In genomic region chr4:126655356-126655755, GRCm38 (mm10) we compare ENCODE assay signal across 10 mouse cellular contexts. TPM values are rescaled to one million over a fixed set of nuclear protein-coding genes. Genes with fewer than 3 reads are reported as not detected.
DNase-seq lines count a peak whose midpoint lies in the region; ATAC-seq and TF ChIP-seq lines count a peak whose summit lies in the region.
"Had no signal": no experiment of that assay in that cellular context is flagged by ENCODE, and none has a peak within 500 bp of the region (broad histone marks: within the 10 kb centered on the region; RNA-seq: fewer than 3 reads in every experiment).

No protein-coding gene starts in this region.

- H3K36me3 ChIP-seq in lung, embryonic 16.5 days (ENCODE audit: control insufficient read depth, insufficient read depth, low read length): no peaks in the 10 kb centered on the region
- H3K36me3 ChIP-seq in stomach, postnatal 0 days (ENCODE audit: control insufficient read depth, insufficient read depth, low read length): no peaks in the 10 kb centered on the region

- no peak overlapping the region for H3K27ac ChIP-seq in lung, embryonic 16.5 days (ENCODE audit: low read length)
- H3K27ac ChIP-seq in stomach, postnatal 0 days (replicated peaks): no peak overlapping the region
- H3K27ac ChIP-seq: liver, embryonic 14.5 days had no signal

- no peak overlapping the region for H3K9ac ChIP-seq in lung, embryonic 16.5 days (ENCODE audit: low read length)
- H3K9ac ChIP-seq in stomach, postnatal 0 days (ENCODE audit: low read length): no peak overlapping the region
- H3K9ac ChIP-seq: liver, embryonic 14.5 days had no signal

- H3K4me1 ChIP-seq in lung, embryonic 16.5 days (replicated peaks; ENCODE audit: control insufficient read depth, insufficient read depth, low read length): no peaks in the 10 kb centered on the region
- H3K4me1 ChIP-seq in stomach, postnatal 0 days (replicated peaks; ENCODE audit: control insufficient read depth, insufficient read depth): no peaks in the 10 kb centered on the region

- no peak for TF ChIP-seq EP300 in stomach, postnatal 0 days (optimal IDR thresholded peaks at IDR 0.05)

- 7% methylated on average over 9 of the region's 9 CpGs for WGBS in lung, embryonic 16.5 days
- WGBS in stomach, postnatal 0 days: 8% methylated on average over 9 of the region's 9 CpGs

- H3K9me3 ChIP-seq in lung, embryonic 16.5 days (ENCODE audit: control insufficient read depth, low read length): no peaks in the 10 kb centered on the region
- H3K9me3 ChIP-seq in stomach, postnatal 0 days (ENCODE audit: control insufficient read depth, low read length): no peaks in the 10 kb centered on the region

- no peak for TF ChIP-seq CTCF in stomach, postnatal 0 days (IDR thresholded peaks at IDR 0.05; ENCODE audit: low read depth)

- peak; percentile 64; the same call in 1 of the 2 replicates for ATAC-seq in lung, embryonic 16.5 days (ENCODE audit: low read depth)
- ATAC-seq in granulocyte monocyte progenitor cell, adult 5-6 weeks (replicated peaks; ENCODE audit: poor library complexity, severe bottlenecking): peak; percentile 69
- no peak for ATAC-seq in stomach, postnatal 0 days (ENCODE audit: low FRiP score, low TSS enrichment)

- H3K4me3 ChIP-seq in lung, embryonic 16.5 days (ENCODE audit: low read length): no peak overlapping the region
- H3K4me3 ChIP-seq in stomach, postnatal 0 days (ENCODE audit: low read depth, low read length): no peak overlapping the region

- H3K4me2 ChIP-seq in lung, embryonic 16.5 days (ENCODE audit: low read depth, low read length): no peak overlapping the region
- H3K4me2 ChIP-seq in stomach, postnatal 0 days (replicated peaks; ENCODE audit: low read depth): no peak overlapping the region

- no peaks in the 10 kb centered on the region for H3K27me3 ChIP-seq in lung, embryonic 16.5 days (ENCODE audit: control insufficient read depth, insufficient read depth, low read depth, low read length)
- no peaks in the 10 kb centered on the region for H3K27me3 ChIP-seq in stomach, postnatal 0 days (ENCODE audit: control insufficient read depth, insufficient read depth, low read length)

- peak; percentile 13 for DNase-seq in adrenal gland, postnatal 10 days
- no peak for DNase-seq in adrenal gland, postnatal 14 days
- DNase-seq in lung, postnatal 14 days: no peak
- DNase-seq in stomach, postnatal 0 days (ENCODE audit: low spot score): peak; percentile 27
- no peak for DNase-seq in spleen, adult 12 weeks (ENCODE audit: low spot score)
- DNase-seq in right cerebral cortex, adult 2 months (ENCODE audit: low spot score in 2 of 2): no peak
- DNase-seq: right cerebral cortex, postnatal 4 days had no signal

RNA-seq across cellular contexts. Expression of gene Psmb2, which starts 22.1 kb away (rescaled TPM):
- 100 to 1,000 TPM; 169 to 184 TPM for total RNA-seq in adrenal gland, postnatal 10 days (2021)
- 184 and 190 TPM in 2 replicates for total RNA-seq in adrenal gland, postnatal 14 days (2021)
- polyA plus RNA-seq in lung, embryonic 16.5 days (2015; fragmentation: Nextera tagmentation; extraction: Ambion mirVana): 447 and 451 TPM in 2 replicates
- total RNA-seq in granulocyte monocyte progenitor cell, adult 5-6 weeks (2014; fragmentation: Nextera tagmentation): 295 and 328 TPM in 2 replicates
- total RNA-seq in granulocyte monocyte progenitor cell, adult 5-6 weeks (2017): 102 and 140 TPM in 2 replicates
- 366 and 389 TPM in 2 replicates for polyA plus RNA-seq in stomach, postnatal 0 days (2015; fragmentation: Nextera tagmentation; extraction: Ambion mirVana)

RNA-seq across cellular contexts. Expression of gene 5730409E04Rik, which starts 45.7 kb away (rescaled TPM):
- total RNA-seq in adrenal gland, postnatal 10 days (2021): 10 to 100 TPM; 10.4 to 13.7 TPM
- total RNA-seq in adrenal gland, postnatal 14 days (2021): 8.8 and 11.7 TPM in 2 replicates
- 1.8 and 1.9 TPM in 2 replicates for polyA plus RNA-seq in lung, embryonic 16.5 days (2015; fragmentation: Nextera tagmentation; extraction: Ambion mirVana)
- 0.88 and 1.2 TPM in 2 replicates for total RNA-seq in granulocyte monocyte progenitor cell, adult 5-6 weeks (2014; fragmentation: Nextera tagmentation)
- 2.3 and 2.5 TPM in 2 replicates for total RNA-seq in granulocyte monocyte progenitor cell, adult 5-6 weeks (2017)
- 1.5 and 1.9 TPM in 2 replicates for polyA plus RNA-seq in stomach, postnatal 0 days (2015; fragmentation: Nextera tagmentation; extraction: Ambion mirVana)

Comparison
In these comparisons a context has a peak if more than half of its experiments do, and no peak if none do; other contexts are left out.
1. DNase-seq: peak in adrenal gland, postnatal 10 days (single experiment) and stomach, postnatal 0 days (single experiment); none in adrenal gland, postnatal 14 days (single experiment), lung, postnatal 14 days (single experiment), spleen, adult 12 weeks (single experiment) and right cerebral cortex, adult 2 months (0 of 2).